Mouse (Mus musculus) limb, embryonic 15.5 days (tissue): ENCODE measurements around the gene Dtd1. TPM values are rescaled to one million over a fixed set of nuclear protein-coding genes. Genes with fewer than 3 reads are reported as not detected.
A peak's percentile ranks its signal among the peaks of the same experiment; 100 is the strongest.

Experiments used
- ATAC-seq: fragments of 200-750 bp; cut with Nextera tagmentation; 2 replicates; pipeline ENCODE4 v1.8.0; 2017; ENCODE audit warnings: low read depth, moderate TSS enrichment; ENCODE audit not compliant: insufficient number of reproducible peaks, low FRiP score, low TSS enrichment
- H3K27ac ChIP-seq: fragments of 300-500 bp; sonication (generic); 2 replicates; pipeline ENCODE4 v1.5.1; 2015; ENCODE audit warnings: moderate library complexity, mild to moderate bottlenecking, inconsistent platforms
- H3K27me3 ChIP-seq: fragments of 300-500 bp; sonication (generic); 2 replicates; pipeline ENCODE4 v1.6.1; 2015; ENCODE audit warnings: inconsistent platforms
- H3K36me3 ChIP-seq: fragments of 300-500 bp; sonication (generic); 2 replicates; pipeline ENCODE4 v1.6.1; 2015; ENCODE audit warnings: inconsistent platforms
- H3K4me1 ChIP-seq: fragments of 300-500 bp; sonication (generic); 2 replicates; pipeline ENCODE4 v1.6.1; 2015; ENCODE audit warnings: inconsistent platforms
- H3K4me2 ChIP-seq: fragments of 300-500 bp; sonication (generic); 2 replicates; pipeline ENCODE4 v1.6.1; 2015; ENCODE audit warnings: mild to moderate bottlenecking, inconsistent platforms
- H3K4me3 ChIP-seq: fragments of 300-500 bp; sonication (generic); 2 replicates; pipeline ENCODE4 v1.5.1; 2015; ENCODE audit warnings: mild to moderate bottlenecking, inconsistent platforms
- H3K9ac ChIP-seq: fragments of 300-500 bp; sonication (generic); 2 replicates; pipeline ENCODE4 v1.6.1; 2015; ENCODE audit warnings: inconsistent platforms
- H3K9me3 ChIP-seq: fragments of 300-500 bp; sonication (generic); 2 replicates; pipeline ENCODE4 v1.6.1; 2016; ENCODE audit warnings: inconsistent platforms
- WGBS: fragments of 180-500 bp; shearing (Covaris S2); methylation state at CpG from one replicate; pipeline ENCODE4 v1.1.7; 2015; 5-methylcytosine and 5-hydroxymethylcytosine counted together
- polyA plus RNA-seq: library from polyadenylated mRNA; unstranded; fragments of >200 nt; fragmentation: Nextera tagmentation; extraction: Ambion mirVana; gene quantifications from 2 replicates; pipeline ENCODE4 v1.2.1, GENCODE M21; 2015

Dtd1 gene
- polyA plus RNA-seq, 1 experiment from 2014 or later = 39.3 TPM

DNA sequence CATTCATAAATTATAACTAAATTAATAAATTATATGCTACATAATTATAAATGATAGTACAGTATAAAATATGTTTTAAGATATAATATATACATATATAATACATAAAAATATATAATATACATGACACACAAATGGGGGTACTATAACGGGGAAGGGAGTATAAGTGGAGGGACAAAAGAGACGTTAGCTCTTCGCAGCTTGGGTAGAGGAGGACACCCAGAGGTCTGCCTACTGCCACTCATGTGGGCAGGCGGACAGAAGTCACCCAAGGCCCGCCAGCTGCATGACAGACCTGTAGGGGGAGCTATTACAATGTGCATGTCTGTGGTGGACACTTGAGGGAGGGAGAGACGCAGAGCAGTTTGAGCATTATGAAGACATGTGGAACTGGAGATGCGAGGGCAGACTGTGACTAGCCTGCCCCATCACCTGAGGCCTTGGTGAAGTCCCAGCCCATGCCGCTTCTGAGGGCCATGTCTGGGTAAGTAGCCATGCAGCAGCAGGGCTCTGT lies 92.6 kb downstream of the Dtd1 start:
- no peaks in the 10 kb centered on the region for H3K36me3 ChIP-seq
- peak; percentile 35; the same call in 1 of the 2 replicates for ATAC-seq
- H3K4me1 ChIP-seq = no peaks in the 10 kb centered on the region
- no peaks in the 10 kb centered on the region for H3K27me3 ChIP-seq
- no peak overlapping the region for H3K9ac ChIP-seq
- no peaks in the 10 kb centered on the region for H3K9me3 ChIP-seq
- 82% methylated on average over 8 of the region's 8 CpGs for WGBS
- H3K27ac ChIP-seq = no peak overlapping the region
- H3K4me3 ChIP-seq = no peak overlapping the region
- no peak overlapping the region for H3K4me2 ChIP-seq

DNA sequence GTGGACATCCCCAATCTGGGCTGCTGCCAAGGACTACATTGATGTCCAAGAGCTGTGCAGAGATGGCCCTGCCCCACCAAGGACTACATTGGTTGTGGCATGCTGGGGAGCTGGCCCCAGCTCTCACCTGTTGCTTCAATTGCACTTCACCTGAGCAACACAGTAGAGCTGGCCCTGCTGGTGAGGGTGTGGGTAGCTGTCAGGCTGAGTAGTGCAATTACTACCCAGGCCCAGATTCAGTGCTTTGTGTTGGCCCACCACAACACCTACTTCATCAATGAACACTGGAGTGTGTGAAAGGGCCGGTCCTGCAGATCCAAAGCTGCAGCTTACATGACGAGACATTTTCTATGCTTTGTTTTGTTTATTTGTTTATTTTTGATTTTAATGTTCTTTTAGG lies 93.1 kb downstream of the Dtd1 start:
- H3K4me3 ChIP-seq = no peak overlapping the region
- H3K9me3 ChIP-seq = no peaks in the 10 kb centered on the region
- no peaks in the 10 kb centered on the region for H3K36me3 ChIP-seq
- no peaks in the 10 kb centered on the region for H3K27me3 ChIP-seq
- 92% methylated on average over 2 of the region's 2 CpGs for WGBS
- no peak overlapping the region for H3K27ac ChIP-seq
- no peak for ATAC-seq
- H3K4me1 ChIP-seq = no peaks in the 10 kb centered on the region
- no peak overlapping the region for H3K9ac ChIP-seq
- no peak overlapping the region for H3K4me2 ChIP-seq

DNA sequence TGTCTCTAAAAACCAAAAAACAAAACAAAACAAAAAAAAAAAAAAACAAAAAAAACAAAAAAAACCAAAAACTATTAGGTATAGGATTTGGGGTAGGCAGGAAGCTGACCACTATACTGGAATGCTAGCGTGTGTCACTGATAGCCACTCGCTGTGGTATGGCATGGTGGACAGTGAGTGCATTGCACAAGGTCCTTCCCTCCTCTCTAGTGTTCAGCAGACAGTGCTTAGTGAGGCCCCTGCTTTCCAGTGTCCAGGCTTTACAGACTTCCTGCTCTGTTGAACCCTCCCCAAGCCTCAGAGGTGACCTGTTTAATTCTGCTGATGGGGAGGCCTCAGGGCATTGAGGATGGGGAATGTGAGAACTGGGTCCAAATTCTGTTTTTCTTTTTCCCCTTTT lies 95.2 kb downstream of the Dtd1 start:
- Histone ChIP-seq H3K9ac (no peak overlapping the region), H3K4me2 (no peak overlapping the region), H3K27ac (no peak overlapping the region), H3K4me1 (no peaks in the 10 kb centered on the region), H3K36me3 (no peaks in the 10 kb centered on the region), H3K4me3 (no peak overlapping the region), H3K9me3 (no peaks in the 10 kb centered on the region), H3K27me3 (no peaks in the 10 kb centered on the region)
- WGBS = 94% methylated on average over 2 of the region's 2 CpGs
- no peak for ATAC-seq

DNA sequence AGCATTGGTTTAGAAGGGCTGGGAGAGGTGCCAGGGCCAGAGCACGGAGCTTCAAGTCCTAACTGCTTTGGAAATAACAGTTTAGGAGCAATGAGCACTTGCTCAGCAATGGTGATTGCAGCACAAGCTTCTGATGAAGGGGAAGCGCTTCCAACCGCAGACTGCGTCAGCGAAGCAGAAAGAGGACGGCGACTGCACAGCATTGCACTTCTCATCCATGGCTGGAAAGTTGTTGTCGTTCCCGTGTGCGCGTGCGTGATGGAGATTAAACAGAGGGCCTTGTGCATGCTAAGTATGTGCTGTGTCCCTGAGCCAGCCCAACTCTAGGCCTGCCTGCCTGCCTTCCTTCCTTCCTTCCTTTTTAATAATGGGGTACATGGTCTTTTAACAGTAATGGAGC lies 98.3 kb downstream of the Dtd1 start:
- Histone ChIP-seq H3K27me3 (no peaks in the 10 kb centered on the region), H3K36me3 (no peaks in the 10 kb centered on the region), H3K4me1 (no peaks in the 10 kb centered on the region), H3K9me3 (no peaks in the 10 kb centered on the region), H3K4me2 (no peak overlapping the region), H3K27ac (no peak overlapping the region), H3K9ac (no peak overlapping the region), H3K4me3 (no peak overlapping the region)
- no peak for ATAC-seq
- 90% methylated on average over 12 of the region's 12 CpGs for WGBS

DNA sequence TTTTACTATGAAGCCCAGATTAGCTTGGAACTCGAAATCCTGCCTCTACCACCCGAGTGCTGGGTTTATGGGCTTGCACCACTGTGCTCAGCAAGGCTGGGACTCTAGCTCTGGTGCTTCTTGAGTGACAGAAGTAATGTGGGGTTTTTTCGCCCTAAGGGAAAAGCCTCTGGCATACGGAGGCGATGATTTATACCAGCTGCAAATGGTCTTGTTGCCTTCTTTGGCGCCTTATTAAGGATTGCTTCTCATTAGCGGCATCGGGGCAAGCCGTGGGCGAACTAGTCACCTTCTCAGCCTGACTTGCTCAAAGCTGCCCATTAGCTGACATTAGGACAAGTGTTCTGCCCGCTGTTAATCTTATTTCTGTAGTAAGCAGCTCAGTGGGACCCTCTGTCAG lies 100.9 kb downstream of the Dtd1 start:
- H3K27ac ChIP-seq = no peak overlapping the region
- no peak for ATAC-seq
- no peak overlapping the region for H3K9ac ChIP-seq
- no peaks in the 10 kb centered on the region for H3K27me3 ChIP-seq
- no peak overlapping the region for H3K4me3 ChIP-seq
- H3K4me1 ChIP-seq = no peaks in the 10 kb centered on the region
- H3K36me3 ChIP-seq = no peaks in the 10 kb centered on the region
- no peak overlapping the region for H3K4me2 ChIP-seq
- WGBS = 42% methylated on average over 11 of the region's 11 CpGs
- H3K9me3 ChIP-seq = no peaks in the 10 kb centered on the region

DNA sequence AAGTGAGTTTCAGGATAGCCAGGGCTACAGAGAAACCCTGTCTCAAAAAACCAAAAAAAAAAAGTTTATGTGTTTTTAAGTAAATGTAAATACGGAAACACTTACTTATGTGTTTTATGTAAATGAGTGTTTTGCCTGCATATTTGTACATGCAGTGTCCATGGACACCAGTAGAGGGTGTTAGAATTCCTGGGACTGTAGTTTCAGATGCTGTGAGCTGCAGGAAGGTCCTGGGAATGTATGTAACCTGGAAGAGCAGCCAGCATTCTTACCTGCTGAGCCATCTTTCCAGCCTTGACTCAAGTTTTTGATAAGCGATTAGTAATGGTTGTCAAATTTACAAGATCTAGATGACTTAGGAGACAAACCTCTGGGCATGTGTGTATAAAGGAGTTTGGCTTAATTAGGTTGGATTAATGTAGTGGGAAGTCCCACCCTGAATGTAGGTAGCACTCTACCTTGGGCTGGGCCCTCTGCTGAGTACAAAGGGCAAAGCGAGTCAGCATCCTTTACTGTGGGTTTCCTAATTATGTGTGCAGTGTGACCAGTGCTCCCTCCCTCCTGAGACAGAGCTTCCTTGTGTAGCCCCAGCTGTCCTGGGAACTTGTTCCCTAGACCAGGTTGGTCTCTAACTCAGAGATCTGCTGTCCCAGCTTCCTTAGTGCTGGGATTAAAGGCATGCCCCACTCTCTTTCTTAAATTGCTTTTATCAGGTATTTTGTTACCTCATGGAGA lies 101.9 kb downstream of the Dtd1 start:
- 95% methylated on average over 3 of the region's 3 CpGs for WGBS
- H3K4me1 ChIP-seq = no peaks in the 10 kb centered on the region
- no peak for ATAC-seq
- no peak overlapping the region for H3K4me2 ChIP-seq
- no peak overlapping the region for H3K27ac ChIP-seq
- no peak overlapping the region for H3K4me3 ChIP-seq
- no peaks in the 10 kb centered on the region for H3K9me3 ChIP-seq
- H3K27me3 ChIP-seq = no peaks in the 10 kb centered on the region
- H3K36me3 ChIP-seq = no peaks in the 10 kb centered on the region
- H3K9ac ChIP-seq = no peak overlapping the region

DNA sequence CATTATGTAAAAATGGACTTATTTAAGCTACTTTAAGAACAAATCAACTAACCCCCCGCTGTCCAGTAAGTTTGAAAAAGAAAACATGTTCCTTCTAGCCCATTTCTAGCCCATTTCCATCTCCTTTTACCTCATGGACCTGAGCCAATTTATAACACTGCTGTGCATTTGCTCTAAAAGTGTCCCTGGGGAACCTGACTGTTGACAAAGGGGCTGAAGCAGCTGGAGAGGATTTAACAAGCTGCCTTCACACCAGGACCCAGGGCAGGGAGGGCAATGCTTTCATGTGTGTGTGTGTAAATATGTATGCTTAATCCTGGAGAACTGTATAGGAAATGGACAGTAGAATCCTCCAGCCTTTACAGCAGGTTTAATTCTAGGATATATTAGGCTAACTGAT lies 109.6 kb downstream of the Dtd1 start:
- ATAC-seq = no peak
- Histone ChIP-seq H3K36me3 (no peaks in the 10 kb centered on the region), H3K9me3 (no peaks in the 10 kb centered on the region), H3K4me1 (peaks cover 5% of the 10 kb centered on the region; the same call in 1 of the 2 replicates), H3K9ac (no peak overlapping the region), H3K27ac (no peak overlapping the region), H3K4me2 (no peak overlapping the region), H3K4me3 (no peak overlapping the region), H3K27me3 (no peaks in the 10 kb centered on the region)
- 38% methylated on average over 1 of the region's 1 CpGs for WGBS

DNA sequence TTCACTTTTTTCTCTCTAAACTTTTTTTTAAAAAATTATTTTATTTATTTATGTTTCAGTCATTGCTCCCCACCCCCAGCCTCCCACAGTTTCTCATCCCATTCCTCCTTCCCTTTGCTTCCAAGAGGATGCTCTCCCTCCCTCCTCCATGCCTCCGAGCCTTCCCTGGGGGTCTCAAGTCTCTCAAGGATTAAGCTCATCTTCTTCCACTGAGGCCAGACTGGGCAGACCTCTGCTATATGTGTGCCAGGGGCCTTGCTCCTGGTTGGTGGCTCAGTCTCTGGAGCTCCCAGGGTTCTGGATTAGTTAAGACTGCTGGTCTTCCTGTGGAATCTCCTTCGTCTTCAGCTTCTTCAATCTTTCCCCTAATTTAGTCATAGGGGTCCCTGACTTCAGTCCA lies 110.0 kb downstream of the Dtd1 start:
- Histone ChIP-seq H3K4me2 (no peak overlapping the region), H3K4me3 (no peak overlapping the region), H3K27me3 (no peaks in the 10 kb centered on the region), H3K4me1 (peaks cover 5% of the 10 kb centered on the region; the same call in 1 of the 2 replicates), H3K36me3 (no peaks in the 10 kb centered on the region), H3K27ac (no peak overlapping the region), H3K9ac (no peak overlapping the region), H3K9me3 (no peaks in the 10 kb centered on the region)
- 81% methylated on average over 2 of the region's 2 CpGs for WGBS
- ATAC-seq = no peak

DNA sequence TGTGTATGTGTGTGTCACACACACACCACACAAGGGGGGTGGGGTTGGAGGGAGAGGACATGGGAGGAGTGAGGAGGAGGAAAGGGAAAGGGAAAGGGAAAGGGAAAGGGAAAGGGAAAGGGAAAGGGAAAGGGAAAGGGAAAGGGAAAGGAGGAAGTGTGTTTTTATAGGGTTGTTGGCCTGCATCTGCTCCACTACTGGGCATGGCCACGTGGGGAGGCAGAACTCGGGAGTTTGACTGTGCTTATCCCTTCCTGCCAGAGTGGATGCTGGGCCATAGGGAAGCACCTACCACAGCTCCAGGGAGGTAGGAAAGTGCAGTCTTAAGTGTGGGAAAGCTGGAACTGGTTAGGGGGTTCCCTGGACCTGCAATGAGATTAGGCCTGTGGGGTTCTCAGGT lies 114.9 kb downstream of the Dtd1 start:
- 59% methylated on average over 2 of the region's 2 CpGs for WGBS
- no peak overlapping the region for H3K27ac ChIP-seq
- no peaks in the 10 kb centered on the region for H3K9me3 ChIP-seq
- no peak overlapping the region for H3K4me2 ChIP-seq
- no peak for ATAC-seq
- H3K4me1 ChIP-seq = peaks cover 6% of the 10 kb centered on the region
- H3K27me3 ChIP-seq = no peaks in the 10 kb centered on the region
- H3K4me3 ChIP-seq = no peak overlapping the region
- H3K36me3 ChIP-seq = no peaks in the 10 kb centered on the region
- no peak overlapping the region for H3K9ac ChIP-seq

DNA sequence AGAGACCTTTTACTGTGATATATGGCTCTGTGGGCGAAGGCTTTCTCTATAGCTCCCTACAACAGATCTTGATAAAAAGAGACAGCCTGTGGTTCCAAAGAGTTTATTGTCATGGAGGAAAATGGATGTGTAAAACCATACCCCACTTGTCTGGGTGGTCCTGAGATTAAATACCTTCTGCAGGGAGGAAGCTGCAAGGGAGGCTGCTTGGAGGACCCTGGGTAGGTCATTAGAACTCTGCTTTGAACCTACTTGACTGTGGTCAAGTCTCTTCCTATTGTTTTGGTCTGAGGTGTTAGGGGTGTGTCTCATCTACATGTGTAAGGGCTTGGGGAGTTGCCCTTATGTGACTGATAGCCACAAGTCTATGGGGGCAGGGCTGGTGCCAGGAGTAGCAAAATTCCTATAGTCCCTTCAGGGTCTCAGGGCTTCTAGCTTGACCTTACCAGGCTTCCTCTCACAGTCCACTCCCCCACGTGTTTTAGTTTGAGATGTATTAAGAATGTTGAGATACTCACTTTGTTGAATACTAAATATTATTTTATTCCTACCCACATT lies 115.6 kb downstream of the Dtd1 start:
- no peak for ATAC-seq
- H3K27me3 ChIP-seq = no peaks in the 10 kb centered on the region

DNA sequence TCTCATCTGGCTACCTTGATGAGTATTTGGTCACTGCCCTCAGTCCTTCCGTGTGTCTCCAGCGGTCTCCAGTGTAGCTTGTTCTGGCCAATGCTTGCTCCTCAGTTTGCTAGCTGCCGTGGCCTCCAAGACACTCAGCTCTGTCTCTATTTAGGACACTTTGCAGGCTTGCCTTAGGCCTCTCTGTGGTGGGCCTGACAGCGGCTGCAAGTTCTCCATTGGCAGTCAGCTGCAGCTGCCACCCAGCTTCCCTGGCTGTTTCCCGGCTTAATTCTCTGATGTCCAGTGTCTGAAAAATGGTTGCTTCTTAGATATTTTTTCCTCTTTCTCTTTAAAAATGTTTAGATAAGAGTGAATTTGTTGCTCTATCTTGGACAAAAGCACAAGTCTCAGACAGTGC lies 116.6 kb downstream of the Dtd1 start:
- H3K4me3 ChIP-seq = no peak overlapping the region
- no peaks in the 10 kb centered on the region for H3K9me3 ChIP-seq
- H3K36me3 ChIP-seq = no peaks in the 10 kb centered on the region
- H3K27me3 ChIP-seq = no peaks in the 10 kb centered on the region
- 77% methylated on average over 5 of the region's 5 CpGs for WGBS
- peaks cover 8% of the 10 kb centered on the region for H3K4me1 ChIP-seq
- H3K27ac ChIP-seq = no peak overlapping the region
- H3K4me2 ChIP-seq = no peak overlapping the region
- H3K9ac ChIP-seq = no peak overlapping the region
- ATAC-seq = no peak

More for the DNA sequence above, 115.6 kb downstream of the Dtd1 start:
- WGBS = 74% methylated on average over 2 of the region's 2 CpGs
- H3K36me3 ChIP-seq = no peaks in the 10 kb centered on the region
- no peak overlapping the region for H3K27ac ChIP-seq
- H3K4me2 ChIP-seq = no peak overlapping the region
- H3K9me3 ChIP-seq = no peaks in the 10 kb centered on the region
- no peak overlapping the region for H3K4me3 ChIP-seq
- no peak overlapping the region for H3K9ac ChIP-seq
- peaks cover 8% of the 10 kb centered on the region for H3K4me1 ChIP-seq

DNA sequence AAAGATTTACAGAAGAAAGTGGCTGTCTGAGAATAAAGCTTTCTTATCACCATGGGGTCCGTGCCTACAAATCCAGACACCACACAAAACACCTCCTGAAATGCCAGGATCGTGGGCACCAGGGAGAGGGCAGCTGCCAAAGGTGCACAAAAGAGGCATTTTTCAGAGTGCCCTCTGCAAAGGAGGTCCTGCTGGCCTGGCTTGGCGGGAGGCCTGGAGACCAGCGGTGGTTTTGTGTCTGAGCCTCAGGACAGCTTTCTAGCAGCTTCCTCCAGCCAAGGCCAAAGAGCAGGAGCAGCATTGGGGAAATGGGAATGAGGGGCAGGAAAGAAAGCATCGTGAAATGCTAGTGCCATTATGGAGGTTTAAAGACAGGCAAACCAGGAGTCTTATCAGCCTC lies 118.6 kb downstream of the Dtd1 start:
- ATAC-seq = no peak
- Histone ChIP-seq H3K4me3 (no peak overlapping the region), H3K27ac (no peak overlapping the region), H3K4me2 (no peak overlapping the region), H3K27me3 (no peaks in the 10 kb centered on the region), H3K36me3 (no peaks in the 10 kb centered on the region), H3K9ac (no peak overlapping the region), H3K4me1 (peaks cover 8% of the 10 kb centered on the region), H3K9me3 (no peaks in the 10 kb centered on the region)
- 52% methylated on average over 5 of the region's 5 CpGs for WGBS
